In the genomic region with DNA sequence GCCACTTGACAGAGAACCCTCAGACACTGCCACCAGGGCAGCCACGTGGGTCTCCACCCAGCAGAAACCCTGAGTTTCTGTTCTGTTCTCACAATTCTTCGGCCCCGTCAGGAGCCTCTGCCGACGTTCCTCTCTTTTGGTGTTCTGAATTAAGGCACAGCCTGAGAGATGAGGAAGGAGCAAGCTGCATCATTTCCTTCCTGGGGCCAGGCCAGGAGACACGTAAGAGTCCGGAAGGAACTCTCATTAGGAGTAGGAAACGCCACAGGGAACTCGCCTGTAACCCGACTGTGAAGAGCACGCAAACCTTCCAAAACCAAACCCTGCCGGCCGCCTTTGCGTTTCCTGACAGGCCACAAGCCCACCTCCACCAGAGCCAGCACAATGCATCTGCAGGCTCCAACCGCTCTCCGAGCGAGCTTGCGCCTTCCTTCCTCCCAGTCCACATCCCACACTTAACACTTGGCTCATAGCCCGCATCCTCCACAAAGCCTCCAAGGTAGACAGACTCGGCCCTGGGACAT, we compare ENCODE assay signal across 8 mouse cellular contexts. TPM values are rescaled to one million over a fixed set of nuclear protein-coding genes. Genes with fewer than 3 reads are reported as not detected.
A peak's percentile ranks its signal among the peaks of the same experiment; 100 is the strongest.
DNase-seq lines count a peak whose midpoint lies in the region; ATAC-seq lines count a peak whose summit lies in the region.

No protein-coding gene starts in this region.

- 0 out of 2 replicates have a peak overlapping the region, but pooled peaks have one; percentile 11 for H3K4me2 ChIP-seq in limb, embryonic 13.5 days (replicated peaks)
- H3K4me2 ChIP-seq in embryonic facial prominence, embryonic 15.5 days (replicated peaks) = no peak overlapping the region
- H3K4me2 ChIP-seq in liver, embryonic 16.5 days (ENCODE audit: low read depth, low read length) = peak overlapping the region; percentile 36

- H3K27ac ChIP-seq in limb, embryonic 13.5 days = peak overlapping the region; percentile 39; the same call in 1 of the 2 replicates
- no peak overlapping the region for H3K27ac ChIP-seq in limb, embryonic 10.5 days
- H3K27ac ChIP-seq in embryonic facial prominence, embryonic 15.5 days (replicated peaks) = 0 out of 2 replicates have a peak overlapping the region, but pooled peaks have one; percentile 39
- peak overlapping the region; percentile 19 for H3K27ac ChIP-seq in liver, embryonic 16.5 days (ENCODE audit: low read length)
- no peak overlapping the region for H3K27ac ChIP-seq in midbrain, embryonic 10.5 days (replicated peaks)

- H3K4me3 ChIP-seq in limb, embryonic 13.5 days = no peak overlapping the region
- H3K4me3 ChIP-seq in limb, embryonic 10.5 days = no peak overlapping the region
- H3K4me3 ChIP-seq in embryonic facial prominence, embryonic 15.5 days (replicated peaks) = no peak overlapping the region
- peak overlapping the region; percentile 27 for H3K4me3 ChIP-seq in liver, embryonic 16.5 days (ENCODE audit: low read depth, low read length)
- no peak overlapping the region for H3K4me3 ChIP-seq in midbrain, embryonic 10.5 days

- no peaks in the 10 kb centered on the region for H3K36me3 ChIP-seq in limb, embryonic 13.5 days
- no peaks in the 10 kb centered on the region for H3K36me3 ChIP-seq in limb, embryonic 10.5 days
- H3K36me3 ChIP-seq in embryonic facial prominence, embryonic 15.5 days = no peaks in the 10 kb centered on the region
- no peaks in the 10 kb centered on the region for H3K36me3 ChIP-seq in liver, embryonic 16.5 days (ENCODE audit: control insufficient read depth, insufficient read depth)
- no peaks in the 10 kb centered on the region for H3K36me3 ChIP-seq in midbrain, embryonic 10.5 days

- no peak overlapping the region for H3K9ac ChIP-seq in limb, embryonic 13.5 days
- H3K9ac ChIP-seq in embryonic facial prominence, embryonic 15.5 days = no peak overlapping the region
- H3K9ac ChIP-seq in liver, embryonic 16.5 days (ENCODE audit: low read depth, low read length) = no peak overlapping the region

- peaks cover 8% of the 10 kb centered on the region; the same call in 1 of the 2 replicates for H3K4me1 ChIP-seq in limb, embryonic 13.5 days
- H3K4me1 ChIP-seq in limb, embryonic 10.5 days = no peaks in the 10 kb centered on the region
- H3K4me1 ChIP-seq in embryonic facial prominence, embryonic 15.5 days = no peaks in the 10 kb centered on the region
- peaks cover 6% of the 10 kb centered on the region for H3K4me1 ChIP-seq in liver, embryonic 16.5 days (ENCODE audit: control insufficient read depth, low read depth, low read length)
- no peaks in the 10 kb centered on the region for H3K4me1 ChIP-seq in midbrain, embryonic 10.5 days

- WGBS in limb, embryonic 13.5 days = 73% methylated on average over 20 of the region's 20 CpGs
- WGBS in limb, embryonic 10.5 days = 82% methylated on average over 20 of the region's 20 CpGs
- 74% methylated on average over 20 of the region's 20 CpGs for WGBS in embryonic facial prominence, embryonic 15.5 days
- WGBS in liver, embryonic 16.5 days (ENCODE audit: insufficient replicate concordance) = 16% methylated on average over 20 of the region's 20 CpGs
- WGBS in midbrain, embryonic 10.5 days = 88% methylated on average over 20 of the region's 20 CpGs

- no peaks in the 10 kb centered on the region for H3K27me3 ChIP-seq in limb, embryonic 13.5 days
- H3K27me3 ChIP-seq in limb, embryonic 10.5 days (ENCODE audit: low read depth, poor library complexity, severe bottlenecking) = no peaks in the 10 kb centered on the region
- no peaks in the 10 kb centered on the region for H3K27me3 ChIP-seq in embryonic facial prominence, embryonic 15.5 days
- no peaks in the 10 kb centered on the region for H3K27me3 ChIP-seq in liver, embryonic 16.5 days (ENCODE audit: control insufficient read depth, insufficient read depth, low read depth, low read length)
- peaks cover 12% of the 10 kb centered on the region for H3K27me3 ChIP-seq in midbrain, embryonic 10.5 days (ENCODE audit: low read depth, poor library complexity, severe bottlenecking)

- no peak for DNase-seq in limb, embryonic 10.5 days (ENCODE audit: low spot score)
- peak; percentile 6 for DNase-seq in induced T-regulatory cell, adult 2 months (ENCODE audit: low read depth)
- DNase-seq in skeletal muscle tissue, adult 2 months (ENCODE audit: low read depth, low spot score) = peak; percentile 70
- no peak for DNase-seq in midbrain, embryonic 10.5 days (ENCODE audit: low spot score)
- DNase-seq in neural tube, embryonic 10.5 days (ENCODE audit: extremely low spot score, low spot score) = no peak

- ATAC-seq in limb, embryonic 13.5 days (ENCODE audit: low FRiP score, low read depth) = no peak
- 0 out of 2 replicates have a peak, but pooled peaks have one; percentile 29 for ATAC-seq in embryonic facial prominence, embryonic 15.5 days (ENCODE audit: insufficient number of reproducible peaks, low FRiP score, low TSS enrichment, low read depth)
- ATAC-seq in liver, embryonic 16.5 days (ENCODE audit: low read depth) = peak; percentile 50; the same call in 1 of the 2 replicates

- H3K9me3 ChIP-seq in limb, embryonic 13.5 days = no peaks in the 10 kb centered on the region
- no peaks in the 10 kb centered on the region for H3K9me3 ChIP-seq in limb, embryonic 10.5 days (replicated peaks)
- no peaks in the 10 kb centered on the region for H3K9me3 ChIP-seq in embryonic facial prominence, embryonic 15.5 days (replicated peaks)
- no peaks in the 10 kb centered on the region for H3K9me3 ChIP-seq in liver, embryonic 16.5 days (replicated peaks; ENCODE audit: control insufficient read depth, low read length)
- H3K9me3 ChIP-seq in midbrain, embryonic 10.5 days (replicated peaks) = no peaks in the 10 kb centered on the region

RNA-seq across cellular contexts. Expression of gene Kdr, which starts 44.7 kb away (rescaled TPM):
- 22.5 TPM in 2 replicates for polyA plus RNA-seq in limb, embryonic 13.5 days (2015; fragmentation: Nextera tagmentation; extraction: Ambion mirVana)
- 25.7 and 25.8 TPM in 2 replicates for polyA plus RNA-seq in limb, embryonic 10.5 days (2016; fragmentation: Nextera tagmentation; extraction: Ambion mirVana)
- polyA plus RNA-seq in embryonic facial prominence, embryonic 15.5 days (2015; fragmentation: Nextera tagmentation; extraction: Ambion mirVana) = 24.3 and 24.8 TPM in 2 replicates
- 8.6 and 9.6 TPM in 2 replicates for polyA plus RNA-seq in liver, embryonic 16.5 days (2015; fragmentation: Nextera tagmentation; extraction: Ambion mirVana)
- polyA plus RNA-seq in midbrain, embryonic 10.5 days (2016; fragmentation: Nextera tagmentation; extraction: Ambion mirVana) = 26.2 and 29.2 TPM in 2 replicates

Comparison
In these comparisons a context has a peak if more than half of its experiments do, and no peak if none do; other contexts are left out.
1. H3K27ac ChIP-seq: peak in limb, embryonic 13.5 days (single experiment), embryonic facial prominence, embryonic 15.5 days (single experiment) and liver, embryonic 16.5 days (single experiment); none in limb, embryonic 10.5 days (single experiment) and midbrain, embryonic 10.5 days (single experiment).
2. DNase-seq: peak in induced T-regulatory cell, adult 2 months (single experiment) and skeletal muscle tissue, adult 2 months (single experiment); none in limb, embryonic 10.5 days (single experiment), midbrain, embryonic 10.5 days (single experiment) and neural tube, embryonic 10.5 days (single experiment).